Mouse (Mus musculus): Measurements from ENCODE around the gene Ppp1r12b.
A peak's percentile ranks its signal among the peaks of the same experiment; 100 is the strongest.

Ppp1r12b gene

GRCm38 (mm10) chr1:134940863-134941262 is 14.9 kb downstream of the Ppp1r12b start:
- DNase-seq (ENCODE audit: low spot score in 2 of 2) = no peak

DNA sequence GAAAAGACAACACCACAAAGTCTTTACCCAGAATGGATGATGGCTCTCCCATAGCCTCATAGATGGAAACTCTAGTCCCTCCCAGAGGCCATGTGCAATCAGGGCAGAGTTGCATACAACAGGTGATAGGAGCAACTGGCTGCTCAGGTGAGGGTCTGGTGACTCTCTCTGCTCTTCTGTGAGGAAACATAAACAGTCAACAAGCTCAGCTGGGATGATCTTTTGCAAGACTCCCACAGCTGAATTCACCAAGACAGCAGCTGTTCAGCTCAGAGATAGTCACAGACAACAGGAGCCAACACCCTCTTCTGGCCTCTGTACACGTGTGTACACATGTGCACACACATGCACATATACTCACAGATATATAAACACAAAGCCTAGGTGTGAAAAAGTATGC is 17.5 kb downstream of the Ppp1r12b start:
- no peak for DNase-seq (ENCODE audit: low spot score in 2 of 2)

DNA sequence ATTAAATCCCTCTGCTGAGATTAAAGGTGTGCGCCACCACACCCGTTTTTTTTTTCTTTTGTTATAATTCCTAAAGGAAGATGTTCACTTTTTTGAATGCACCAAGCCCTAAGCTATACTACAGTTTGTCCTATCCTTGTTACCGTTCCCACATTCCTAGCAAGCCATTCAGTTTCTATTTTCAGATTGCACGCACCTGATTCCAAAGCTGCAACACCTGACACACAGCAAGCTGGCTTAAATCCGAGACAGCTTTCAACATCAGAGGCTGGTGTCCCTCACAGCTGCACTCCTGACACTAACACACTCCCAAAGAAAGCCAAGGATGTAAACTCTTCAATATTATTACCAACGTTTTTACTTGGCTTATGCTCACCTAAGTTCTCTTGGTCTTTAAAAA is 19.4 kb downstream of the Ppp1r12b start:
- DNase-seq (ENCODE audit: low spot score in 2 of 2) = no peak

GRCm38 (mm10) chr1:134932431-134932830 is 23.3 kb downstream of the Ppp1r12b start:
- DNase-seq (ENCODE audit: low spot score in 2 of 2) = no peak

GRCm38 (mm10) chr1:134919010-134919409 is 36.7 kb downstream of the Ppp1r12b start:
- DNase-seq (ENCODE audit: low spot score in 2 of 2) = no peak

DNA sequence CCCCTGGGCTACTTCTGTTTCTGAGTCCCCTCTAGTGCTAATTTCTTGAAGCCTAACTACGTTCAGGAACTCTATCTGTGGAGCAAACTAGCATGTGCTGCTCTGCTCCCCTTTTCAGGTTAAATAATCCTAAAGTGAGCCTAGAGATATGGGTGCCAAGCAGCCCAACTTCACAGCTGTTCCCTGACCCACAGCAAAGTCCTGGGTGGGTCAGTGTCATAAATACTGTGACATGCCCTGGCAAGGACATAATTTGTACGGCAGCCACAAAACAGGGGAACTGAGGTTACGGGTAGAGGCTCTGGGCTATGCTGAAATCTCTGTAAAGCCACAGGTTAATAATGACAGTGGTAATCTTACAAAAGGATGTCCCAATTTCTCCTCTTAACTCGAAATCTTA is 40.3 kb downstream of the Ppp1r12b start:
- DNase-seq (ENCODE audit: low spot score in 2 of 2) = no peak

DNA sequence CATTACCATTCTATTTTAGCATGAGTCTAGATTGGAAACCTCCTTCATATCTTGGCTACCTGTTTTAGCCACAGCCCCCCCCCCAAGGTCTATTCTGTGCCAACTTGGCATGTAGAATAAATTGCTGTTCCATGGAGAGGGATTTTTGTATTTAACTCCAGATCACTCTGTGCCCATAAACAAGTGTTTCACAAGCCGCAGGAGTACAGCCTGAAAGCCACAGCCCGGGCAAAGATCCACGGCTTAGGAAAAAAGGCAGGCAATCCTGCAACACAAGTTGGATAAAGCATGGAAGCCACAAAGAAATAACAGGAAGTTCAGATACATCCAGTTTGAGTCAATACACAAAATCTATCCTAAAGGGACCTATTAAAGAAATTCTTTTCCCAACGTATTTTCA is 42.2 kb downstream of the Ppp1r12b start:
- no peak for DNase-seq (ENCODE audit: low spot score in 2 of 2)

DNA sequence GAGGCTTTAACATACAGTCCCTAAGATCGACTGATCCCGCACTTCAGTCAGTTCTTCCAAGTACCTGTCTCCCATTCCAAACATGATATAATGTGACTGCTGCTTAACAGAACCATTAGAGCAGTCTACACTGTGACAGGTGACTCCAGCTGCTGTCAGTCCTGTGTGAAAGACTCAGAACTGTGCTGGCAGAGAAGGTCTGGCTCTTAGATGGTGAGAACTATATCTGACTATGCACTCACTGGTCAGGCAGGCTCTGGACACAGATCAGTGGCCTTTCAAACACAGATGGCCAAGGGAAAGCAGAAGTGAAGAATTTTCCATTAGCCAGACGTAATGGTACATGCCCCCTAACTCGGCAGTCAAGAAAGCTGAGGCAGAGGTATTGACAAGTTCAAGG is 43.9 kb downstream of the Ppp1r12b start:
- DNase-seq (ENCODE audit: low spot score in 2 of 2) = no peak

GRCm38 (mm10) chr1:134910037-134910436 is 45.7 kb downstream of the Ppp1r12b start:
- DNase-seq (ENCODE audit: low spot score in 2 of 2) = no peak

GRCm38 (mm10) chr1:134909442-134909841 is 46.3 kb downstream of the Ppp1r12b start:
- DNase-seq (ENCODE audit: low spot score in 2 of 2) = peak; percentile 31 to 49

GRCm38 (mm10) chr1:134902051-134902619 is 53.6 kb downstream of the Ppp1r12b start:
- DNase-seq (ENCODE audit: low spot score in 2 of 2) = no peak

GRCm38 (mm10) chr1:134896008-134896407 is 59.7 kb downstream of the Ppp1r12b start:
- DNase-seq (ENCODE audit: low spot score in 2 of 2) = no peak

DNA sequence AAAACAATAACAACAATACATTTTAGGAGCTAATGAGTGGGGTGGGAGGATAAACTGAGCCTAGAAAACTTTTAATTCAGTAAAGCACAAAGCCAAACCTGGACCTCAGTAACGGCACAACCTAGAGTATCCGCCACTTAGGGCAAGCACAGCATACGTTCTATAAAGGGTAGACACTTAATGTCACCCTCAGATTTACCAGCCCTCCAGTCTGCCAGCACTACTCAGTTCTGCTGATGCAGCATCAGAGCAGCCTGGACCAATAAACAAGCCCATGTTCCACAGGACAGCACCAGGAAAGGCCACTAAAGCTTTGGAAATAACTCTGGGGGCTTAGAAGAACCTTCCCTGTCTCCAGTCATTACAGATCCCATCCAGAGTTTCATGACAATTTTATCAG is 60.9 kb downstream of the Ppp1r12b start:
- DNase-seq (ENCODE audit: low spot score in 2 of 2) = no peak

DNA sequence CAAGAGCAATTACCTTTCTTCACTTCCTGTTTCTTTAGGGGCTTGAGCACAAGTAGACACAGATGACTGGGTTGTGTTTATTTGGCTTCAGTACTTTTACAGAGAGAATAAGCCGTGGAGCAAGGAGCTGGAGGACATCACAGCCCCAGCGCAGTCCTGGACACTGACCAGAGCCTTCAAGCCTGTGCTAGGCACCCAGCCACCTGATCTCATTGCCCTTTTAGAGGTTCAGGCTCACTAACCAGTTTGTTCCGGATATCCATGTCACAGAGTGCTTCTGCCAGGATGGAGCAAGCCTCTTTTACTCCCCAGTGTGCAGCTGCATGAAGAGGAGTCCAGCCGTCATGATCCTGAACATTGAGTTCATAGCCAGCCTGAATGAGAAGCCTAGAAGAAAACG is 63.8 kb downstream of the Ppp1r12b start:
- no peak for DNase-seq (ENCODE audit: low spot score in 2 of 2)

GRCm38 (mm10) chr1:134889629-134890028 is 66.1 kb downstream of the Ppp1r12b start:
- DNase-seq (ENCODE audit: low spot score in 2 of 2) = no peak

DNA sequence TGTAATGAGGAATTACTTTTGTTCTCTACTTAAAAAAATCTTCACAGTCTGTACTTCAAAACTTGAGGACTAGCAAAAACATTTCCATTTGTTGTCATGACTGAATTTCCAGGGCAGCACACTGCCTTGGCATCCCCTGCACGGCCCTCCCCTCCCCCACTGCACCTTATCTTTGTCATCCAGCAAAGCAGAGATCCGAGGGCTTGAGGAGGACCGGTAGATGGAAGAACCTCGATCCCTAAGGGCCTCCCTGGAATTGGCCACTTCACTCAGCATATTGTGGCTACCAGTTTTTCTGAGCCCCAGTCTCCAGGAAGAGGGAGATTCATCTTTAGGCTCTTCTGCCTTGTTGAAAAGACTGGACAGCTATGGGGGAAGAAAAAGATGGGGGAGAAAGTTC is 79.9 kb downstream of the Ppp1r12b start:
- no peak for DNase-seq (ENCODE audit: low spot score in 2 of 2)

- DNase-seq (ENCODE audit: low spot score in 2 of 2) = no peak
Observed at GRCm38 (mm10) chr1:134872678-134873077, 83.1 kb downstream of the Ppp1r12b start.

- DNase-seq (ENCODE audit: low spot score in 2 of 2) = no peak
Observed at GRCm38 (mm10) chr1:134866426-134866825, 89.3 kb downstream of the Ppp1r12b start.

GRCm38 (mm10) chr1:134865552-134865951 is 90.2 kb downstream of the Ppp1r12b start:
- no peak for DNase-seq (ENCODE audit: low spot score in 2 of 2)

DNA sequence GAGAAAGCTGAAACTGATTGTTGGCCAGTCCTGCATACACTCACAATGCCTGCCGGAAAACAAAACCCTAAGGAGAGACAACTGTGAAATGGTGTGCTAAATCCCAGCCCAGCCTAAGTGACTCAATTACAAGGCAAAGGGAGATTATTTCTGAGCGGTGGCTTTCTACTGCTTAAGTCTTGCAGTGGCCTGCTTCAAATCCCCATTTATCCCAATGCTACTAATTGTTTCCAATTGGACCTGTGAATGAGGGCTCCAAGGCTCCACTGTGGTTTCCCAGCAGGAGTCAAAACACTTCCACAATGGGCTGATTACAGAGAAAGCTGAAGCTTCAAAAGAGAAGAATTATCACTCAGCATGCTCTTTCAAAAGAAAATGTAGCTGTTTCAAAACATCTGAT is 95.2 kb downstream of the Ppp1r12b start:
- DNase-seq (ENCODE audit: low spot score in 2 of 2) = no peak

- DNase-seq (ENCODE audit: low spot score in 2 of 2) = no peak
Observed at GRCm38 (mm10) chr1:134858344-134859053, 97.2 kb downstream of the Ppp1r12b start.

- DNase-seq (ENCODE audit: low spot score in 2 of 2) = peak; percentile 74 to 85
Observed at GRCm38 (mm10) chr1:134854325-134854982, 101.3 kb downstream of the Ppp1r12b start.

- DNase-seq (ENCODE audit: low spot score in 2 of 2) = no peak
Observed at GRCm38 (mm10) chr1:134852797-134853196, 102.9 kb downstream of the Ppp1r12b start.
